Mouse (Mus musculus): Measurements from ENCODE around the gene Rexo4. TPM values are rescaled to one million over a fixed set of nuclear protein-coding genes. Genes with fewer than 3 reads are reported as not detected.

The Rexo4 gene
- total RNA-seq, 1 experiment: 56.7 TPM

- TF ChIP-seq ZNF384 (IDR thresholded peaks at IDR 0.05; ENCODE audit: low read depth, low read length) (no peak), CHD2 (IDR thresholded peaks at IDR 0.05; ENCODE audit: low read depth, low read length) (no peak), HCFC1 (IDR thresholded peaks at IDR 0.05; ENCODE audit: borderline replicate concordance, insufficient read depth, low read length) (no peak), ZC3H11A (IDR thresholded peaks at IDR 0.05; ENCODE audit: borderline replicate concordance, low read depth, low read length) (no peak), MAFK (IDR thresholded peaks at IDR 0.05; ENCODE audit: insufficient read depth, low read depth, low read length) (no peak)
- peaks cover 3 to 9% of the 10 kb centered on the region in 2 experiments; a peak in 2 of 4 replicates for H3K4me1 ChIP-seq (ENCODE audit: control insufficient read depth in 2 of 2, insufficient read depth in 2 of 2, low read length in 2 of 2, poor library complexity in 1 of 2)
- in situ Hi-C loops (cut with MboI; ENCODE audit: low sequenced_read_pairs in 2 of 2, unreplicated experiment in 2 of 2): no loop called here
- no peaks in the 10 kb centered on the region for H3K9me3 ChIP-seq (ENCODE audit: control insufficient read depth, insufficient read depth, low read depth, low read length)
- H3K27ac ChIP-seq (ENCODE audit: insufficient read depth, low read depth, low read length, poor library complexity, severe bottlenecking): no peak overlapping the region
- H3K36me3 ChIP-seq (ENCODE audit: control insufficient read depth, insufficient read depth, low read length, poor library complexity, severe bottlenecking): peaks cover 24% of the 10 kb centered on the region
- no peak overlapping the region for H3K4me3 ChIP-seq (ENCODE audit: insufficient read depth in 1 of 2, low read depth in 1 of 2, low read length in 2 of 2, poor library complexity in 1 of 2, severe bottlenecking in 1 of 2)
- DNase-seq (ENCODE audit: low read depth, low spot score): no peak
- H3K9ac ChIP-seq (ENCODE audit: insufficient read depth, low read depth, low read length, poor library complexity, severe bottlenecking): no peak overlapping the region
These were observed 13.8 kb downstream of the Rexo4 start for GRCm38 (mm10) chr2:26950411-26950810.

GRCm38 (mm10) chr2:26943253-26943652 lies 20.9 kb downstream of the Rexo4 start:
- Histone ChIP-seq H3K4me3 (ENCODE audit: insufficient read depth in 1 of 2, low read depth in 1 of 2, low read length in 2 of 2, poor library complexity in 1 of 2, severe bottlenecking in 1 of 2) (no peak overlapping the region), H3K36me3 (ENCODE audit: control insufficient read depth, insufficient read depth, low read length, poor library complexity, severe bottlenecking) (no peaks in the 10 kb centered on the region), H3K4me1 (ENCODE audit: control insufficient read depth in 2 of 2, insufficient read depth in 2 of 2, low read length in 2 of 2, poor library complexity in 1 of 2) (no peaks in the 10 kb centered on the region), H3K9me3 (ENCODE audit: control insufficient read depth, insufficient read depth, low read depth, low read length) (no peaks in the 10 kb centered on the region), H3K9ac (ENCODE audit: insufficient read depth, low read depth, low read length, poor library complexity, severe bottlenecking) (no peak overlapping the region), H3K27ac (ENCODE audit: insufficient read depth, low read depth, low read length, poor library complexity, severe bottlenecking) (no peak overlapping the region)
- no peak for DNase-seq (ENCODE audit: low read depth, low spot score)
- in situ Hi-C loops (cut with MboI; ENCODE audit: low sequenced_read_pairs in 2 of 2, unreplicated experiment in 2 of 2): no loop called here
- no peak for TF ChIP-seq HCFC1 (IDR thresholded peaks at IDR 0.05; ENCODE audit: borderline replicate concordance, insufficient read depth, low read length)
- TF ChIP-seq ZNF384 (IDR thresholded peaks at IDR 0.05; ENCODE audit: low read depth, low read length): no peak
- no peak for TF ChIP-seq ZC3H11A (IDR thresholded peaks at IDR 0.05; ENCODE audit: borderline replicate concordance, low read depth, low read length)
- no peak for TF ChIP-seq CHD2 (IDR thresholded peaks at IDR 0.05; ENCODE audit: low read depth, low read length)
- TF ChIP-seq MAFK (IDR thresholded peaks at IDR 0.05; ENCODE audit: insufficient read depth, low read depth, low read length): no peak

DNA sequence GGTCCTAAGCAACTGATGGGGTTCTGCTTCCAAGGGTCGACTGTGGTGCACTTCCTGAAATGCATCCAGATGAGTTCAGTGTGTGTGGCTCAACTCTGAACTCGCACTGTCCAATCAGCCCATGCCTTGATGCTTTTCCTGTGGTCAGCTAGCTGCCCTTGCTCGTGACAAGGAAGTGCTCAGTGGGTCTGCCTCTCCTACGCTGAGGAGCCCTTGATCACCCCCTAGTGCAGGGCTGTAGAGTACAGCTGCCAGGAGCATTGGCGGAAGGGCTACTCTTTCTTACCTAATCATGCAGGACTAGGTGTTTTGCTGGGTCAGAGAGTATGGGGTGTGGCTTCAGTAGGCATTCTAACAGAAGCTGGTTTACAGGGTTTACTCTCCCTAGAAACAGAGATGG lies 22.6 kb downstream of the Rexo4 start:
- no peak overlapping the region for H3K4me3 ChIP-seq (ENCODE audit: insufficient read depth in 1 of 2, low read depth in 1 of 2, low read length in 2 of 2, poor library complexity in 1 of 2, severe bottlenecking in 1 of 2)
- H3K9ac ChIP-seq (ENCODE audit: insufficient read depth, low read depth, low read length, poor library complexity, severe bottlenecking): no peak overlapping the region
- in situ Hi-C loops (cut with MboI; ENCODE audit: low sequenced_read_pairs in 2 of 2, unreplicated experiment in 2 of 2): no loop called here
- no peaks in the 10 kb centered on the region for H3K4me1 ChIP-seq (ENCODE audit: control insufficient read depth in 2 of 2, insufficient read depth in 2 of 2, low read length in 2 of 2, poor library complexity in 1 of 2)
- no peak overlapping the region for H3K27ac ChIP-seq (ENCODE audit: insufficient read depth, low read depth, low read length, poor library complexity, severe bottlenecking)
- no peak for DNase-seq (ENCODE audit: low read depth, low spot score)
- TF ChIP-seq ZC3H11A (IDR thresholded peaks at IDR 0.05; ENCODE audit: borderline replicate concordance, low read depth, low read length) (no peak), CHD2 (IDR thresholded peaks at IDR 0.05; ENCODE audit: low read depth, low read length) (no peak), MAFK (IDR thresholded peaks at IDR 0.05; ENCODE audit: insufficient read depth, low read depth, low read length) (no peak), HCFC1 (IDR thresholded peaks at IDR 0.05; ENCODE audit: borderline replicate concordance, insufficient read depth, low read length) (no peak)
- H3K9me3 ChIP-seq (ENCODE audit: control insufficient read depth, insufficient read depth, low read depth, low read length): no peaks in the 10 kb centered on the region
- no peaks in the 10 kb centered on the region for H3K36me3 ChIP-seq (ENCODE audit: control insufficient read depth, insufficient read depth, low read length, poor library complexity, severe bottlenecking)

DNA sequence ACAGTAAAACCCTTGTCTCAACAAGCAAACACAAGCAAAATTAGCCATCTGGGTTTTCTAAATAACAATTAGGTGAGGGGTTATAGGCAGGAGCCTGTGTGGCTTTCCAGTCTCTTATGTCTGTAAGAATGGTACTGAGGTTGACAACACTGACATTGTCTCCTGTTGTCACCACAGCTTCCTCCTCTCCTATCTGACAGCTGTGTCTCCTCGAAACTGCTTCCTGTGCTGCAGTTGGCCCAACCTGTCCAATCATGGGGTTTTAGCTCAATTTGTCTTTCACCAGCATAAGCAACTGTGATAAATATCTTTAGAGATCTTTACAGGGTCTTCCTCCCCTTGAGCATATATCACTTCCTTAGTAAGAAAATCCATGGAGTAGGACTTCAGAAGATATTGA lies 27.8 kb downstream of the Rexo4 start:
- Histone ChIP-seq H3K27ac (ENCODE audit: insufficient read depth, low read depth, low read length, poor library complexity, severe bottlenecking) (no peak overlapping the region), H3K36me3 (ENCODE audit: control insufficient read depth, insufficient read depth, low read length, poor library complexity, severe bottlenecking) (peaks cover 3% of the 10 kb centered on the region; the same call in 1 of the 2 replicates), H3K9me3 (ENCODE audit: control insufficient read depth, insufficient read depth, low read depth, low read length) (no peaks in the 10 kb centered on the region), H3K9ac (ENCODE audit: insufficient read depth, low read depth, low read length, poor library complexity, severe bottlenecking) (no peak overlapping the region), H3K4me3 (ENCODE audit: insufficient read depth in 1 of 2, low read depth in 1 of 2, low read length in 2 of 2, poor library complexity in 1 of 2, severe bottlenecking in 1 of 2) (no peak overlapping the region), H3K4me1 (ENCODE audit: control insufficient read depth in 2 of 2, insufficient read depth in 2 of 2, low read length in 2 of 2, poor library complexity in 1 of 2) (peaks cover 2 to 7% of the 10 kb centered on the region in 2 experiments; a peak in 2 of 4 replicates)
- no peak for DNase-seq (ENCODE audit: low read depth, low spot score)
- TF ChIP-seq ZNF384 (IDR thresholded peaks at IDR 0.05; ENCODE audit: low read depth, low read length): no peak
- no peak for TF ChIP-seq HCFC1 (IDR thresholded peaks at IDR 0.05; ENCODE audit: borderline replicate concordance, insufficient read depth, low read length)
- TF ChIP-seq ZC3H11A (IDR thresholded peaks at IDR 0.05; ENCODE audit: borderline replicate concordance, low read depth, low read length): no peak
- no peak for TF ChIP-seq MAFK (IDR thresholded peaks at IDR 0.05; ENCODE audit: insufficient read depth, low read depth, low read length)
- TF ChIP-seq CHD2 (IDR thresholded peaks at IDR 0.05; ENCODE audit: low read depth, low read length): no peak
- in situ Hi-C loops (cut with MboI; ENCODE audit: low sequenced_read_pairs in 2 of 2, unreplicated experiment in 2 of 2): no loop called here

DNA sequence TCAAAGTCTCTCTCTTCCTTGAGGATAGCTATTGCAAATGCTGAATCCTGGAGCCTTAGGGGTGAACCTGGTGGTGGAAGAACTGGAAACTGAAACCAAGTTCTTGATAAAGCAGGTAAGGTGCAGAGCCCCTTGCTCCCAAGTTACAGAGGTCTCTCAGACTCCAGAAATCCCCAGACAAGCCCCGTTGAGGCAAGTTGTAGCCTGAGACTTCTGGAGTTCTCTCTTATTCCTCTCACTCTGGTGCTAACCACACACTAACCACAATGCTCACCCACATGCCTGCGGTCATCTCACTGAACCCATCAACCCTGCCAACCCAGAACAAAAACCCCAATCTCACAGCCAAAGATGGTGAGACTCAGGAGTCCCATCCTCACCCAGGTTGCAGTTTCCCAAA lies 28.9 kb downstream of the Rexo4 start:
- DNase-seq (ENCODE audit: low read depth, low spot score): no peak
- Histone ChIP-seq H3K9ac (ENCODE audit: insufficient read depth, low read depth, low read length, poor library complexity, severe bottlenecking) (no peak overlapping the region), H3K9me3 (ENCODE audit: control insufficient read depth, insufficient read depth, low read depth, low read length) (no peaks in the 10 kb centered on the region), H3K4me3 (ENCODE audit: insufficient read depth in 1 of 2, low read depth in 1 of 2, low read length in 2 of 2, poor library complexity in 1 of 2, severe bottlenecking in 1 of 2) (no peak overlapping the region), H3K27ac (ENCODE audit: insufficient read depth, low read depth, low read length, poor library complexity, severe bottlenecking) (no peak overlapping the region), H3K4me1 (ENCODE audit: control insufficient read depth in 2 of 2, insufficient read depth in 2 of 2, low read length in 2 of 2, poor library complexity in 1 of 2) (peaks cover 2 to 7% of the 10 kb centered on the region in 2 experiments; a peak in 2 of 4 replicates), H3K36me3 (ENCODE audit: control insufficient read depth, insufficient read depth, low read length, poor library complexity, severe bottlenecking) (peaks cover 5% of the 10 kb centered on the region)
- in situ Hi-C loops (cut with MboI; ENCODE audit: low sequenced_read_pairs in 2 of 2, unreplicated experiment in 2 of 2): no loop called here
- TF ChIP-seq CHD2 (IDR thresholded peaks at IDR 0.05; ENCODE audit: low read depth, low read length): no peak
- TF ChIP-seq ZC3H11A (IDR thresholded peaks at IDR 0.05; ENCODE audit: borderline replicate concordance, low read depth, low read length): no peak
- no peak for TF ChIP-seq ZNF384 (IDR thresholded peaks at IDR 0.05; ENCODE audit: low read depth, low read length)
- no peak for TF ChIP-seq MAFK (IDR thresholded peaks at IDR 0.05; ENCODE audit: insufficient read depth, low read depth, low read length)
